Mouse (Mus musculus): ENCODE results near the gene AA986860. TPM values are rescaled to one million over a fixed set of nuclear protein-coding genes. Genes with fewer than 3 reads are reported as not detected.

AA986860 gene
- 1 to 10 TPM; 1.0 to 1.7 TPM for total RNA-seq (2023)

GRCm38 (mm10) chr1:130731741-130732337 lies at the start of gene AA986860:
Gene AA986860 (plus strand): TSS chr1:130731976.

GRCm38 (mm10) chr1:130715561-130716217 lies 16.1 kb upstream of the AA986860 start, which contains the start of gene Gm29427:
Gene Gm29427 (minus strand): TSS chr1:130715799.

GRCm38 (mm10) chr1:130717291-130717871 lies 14.4 kb upstream of the AA986860 start, which contains the start of gene Yod1:
Gene Yod1 (plus strand): TSS chr1:130717327.

GRCm38 (mm10) chr1:130729153-130729552 lies 2.6 kb upstream of the AA986860 start, which contains the start of gene Pfkfb2:
Gene Pfkfb2 (minus strand): TSS chr1:130729253.

Other genes starting within 250 kb of the AA986860 start
- gene Zp3r, start 102.4 kb upstream of the AA986860 start, total RNA-seq (2023), result not detected
- not detected for gene C4bp, start 70.3 kb upstream of the AA986860 start, total RNA-seq (2023)
- gene Gm29427, start 16.2 kb upstream of the AA986860 start, total RNA-seq (2023), result not detected
- gene Yod1, start 14.6 kb upstream of the AA986860 start, total RNA-seq (2023), result 10 to 100 TPM; 14.0 to 14.3 TPM
- 10 to 100 TPM; 18.8 to 19.8 TPM for gene Pfkfb2, start 2.7 kb upstream of the AA986860 start, total RNA-seq (2023)
- not detected for gene Fcamr, start 68.9 kb downstream of the AA986860 start, total RNA-seq (2023)
- gene Pigr, start 94.7 kb downstream of the AA986860 start, total RNA-seq (2023), result not detected
- gene Fcmr, start 133.7 kb downstream of the AA986860 start, total RNA-seq (2023), result 1 to 10 TPM; 1.5 to 3.5 TPM
- gene Il24, start 155.5 kb downstream of the AA986860 start, total RNA-seq (2023), result not detected
- not detected for gene Il20, start 179.5 kb downstream of the AA986860 start, total RNA-seq (2023)
- not detected for gene Il19, start 208.1 kb downstream of the AA986860 start, total RNA-seq (2023)